Mouse (Mus musculus): ENCODE results near the gene Dapk2. TPM values are rescaled to one million over a fixed set of nuclear protein-coding genes. Genes with fewer than 3 reads are reported as not detected.
"Not testable (repeated sequence)": the region's sequence is repeated elsewhere in the genome, so short reads cannot be mapped to it uniquely, and the experiment has no call there.

Dapk2 gene
- polyA plus RNA-seq, 1 experiment: 11.8 TPM

DNA sequence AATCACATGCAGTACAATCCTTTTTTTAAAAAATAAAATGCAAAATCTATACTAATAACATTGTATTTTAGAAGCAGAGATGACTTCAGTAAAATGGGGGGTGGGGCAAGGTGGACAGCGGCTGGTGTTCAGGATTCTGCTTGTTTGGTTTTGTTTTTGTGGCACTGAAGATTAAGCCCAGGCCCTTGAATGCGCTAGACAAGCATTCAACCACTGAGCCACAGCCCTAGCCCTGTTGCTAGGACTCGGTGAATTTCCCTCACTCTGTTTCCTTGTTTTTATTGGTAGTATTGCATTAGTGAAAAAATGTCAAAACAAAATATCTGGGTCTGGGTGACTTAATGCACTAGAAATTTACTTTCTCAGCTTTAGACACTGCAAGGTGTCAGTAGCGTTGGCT, 118.0 kb downstream of the Dapk2 start:
- Histone ChIP-seq H3K36me3 (ENCODE audit: control insufficient read depth, insufficient read depth, low read length) (no peaks in the 10 kb centered on the region), H3K27me3 (replicated peaks; ENCODE audit: control insufficient read depth, insufficient read depth, low read length) (no peaks in the 10 kb centered on the region), H3K4me1 (ENCODE audit: control insufficient read depth, insufficient read depth, low read length) (no peaks in the 10 kb centered on the region), H3K4me3 (ENCODE audit: insufficient read depth, low read depth, low read length) (no peak overlapping the region), H3K27ac (ENCODE audit: insufficient read depth, low read depth, low read length) (peak overlapping the region; percentile 63; the same call in 1 of the 2 replicates)
- TF ChIP-seq POLR2A (IDR thresholded peaks at IDR 0.05; ENCODE audit: low read depth, low read length): no peak
- no peak for TF ChIP-seq CTCF (conservative IDR thresholded peaks at IDR 0.05; ENCODE audit: insufficient read depth, insufficient read length, low read depth, low read length)
- 58% methylated on average over 4 of the region's 4 CpGs for WGBS
- no peak for DNase-seq

DNA sequence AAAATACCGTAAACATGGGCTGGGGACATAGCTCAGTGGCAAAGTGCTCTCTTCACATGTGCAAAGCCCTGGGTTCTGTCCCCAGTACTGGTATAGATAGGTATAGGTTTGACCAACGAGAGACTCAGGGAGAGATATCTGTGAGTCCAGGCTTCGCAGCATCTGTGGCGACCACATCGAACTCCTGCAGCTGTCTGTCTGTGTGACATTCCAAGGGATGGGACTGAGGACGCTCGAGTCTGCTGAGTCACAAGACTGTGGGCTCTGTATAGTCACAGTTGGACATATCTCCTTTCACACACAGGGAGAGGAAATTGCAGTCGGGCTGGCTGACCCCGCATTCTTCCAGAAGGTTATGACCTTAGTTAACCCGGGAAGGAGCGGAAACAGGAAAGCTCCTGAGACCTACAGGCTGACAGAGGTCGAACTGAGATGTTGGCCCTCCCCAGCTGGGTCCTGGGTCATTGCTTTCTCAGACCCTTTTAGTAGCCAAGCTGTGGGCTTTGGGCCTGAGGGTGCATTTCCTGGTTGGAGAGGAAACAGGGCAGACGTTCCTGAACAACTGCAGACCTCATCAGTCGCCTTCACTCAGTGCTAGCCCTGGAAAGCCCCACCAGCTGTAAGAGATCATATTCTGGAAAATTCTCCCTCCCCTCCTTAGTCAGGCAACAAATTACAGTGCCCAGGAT, 118.8 kb downstream of the Dapk2 start:
- TF ChIP-seq POLR2A (IDR thresholded peaks at IDR 0.05; ENCODE audit: low read depth, low read length): no peak
- peak; percentile 94 for DNase-seq
- Histone ChIP-seq H3K27ac (ENCODE audit: insufficient read depth, low read depth, low read length) (peak overlapping the region; percentile 91), H3K4me1 (ENCODE audit: control insufficient read depth, insufficient read depth, low read length) (no peaks in the 10 kb centered on the region), H3K4me3 (ENCODE audit: insufficient read depth, low read depth, low read length) (no peak overlapping the region), H3K36me3 (ENCODE audit: control insufficient read depth, insufficient read depth, low read length) (no peaks in the 10 kb centered on the region), H3K27me3 (replicated peaks; ENCODE audit: control insufficient read depth, insufficient read depth, low read length) (no peaks in the 10 kb centered on the region)
- WGBS: 33% methylated on average over 14 of the region's 14 CpGs

DNA sequence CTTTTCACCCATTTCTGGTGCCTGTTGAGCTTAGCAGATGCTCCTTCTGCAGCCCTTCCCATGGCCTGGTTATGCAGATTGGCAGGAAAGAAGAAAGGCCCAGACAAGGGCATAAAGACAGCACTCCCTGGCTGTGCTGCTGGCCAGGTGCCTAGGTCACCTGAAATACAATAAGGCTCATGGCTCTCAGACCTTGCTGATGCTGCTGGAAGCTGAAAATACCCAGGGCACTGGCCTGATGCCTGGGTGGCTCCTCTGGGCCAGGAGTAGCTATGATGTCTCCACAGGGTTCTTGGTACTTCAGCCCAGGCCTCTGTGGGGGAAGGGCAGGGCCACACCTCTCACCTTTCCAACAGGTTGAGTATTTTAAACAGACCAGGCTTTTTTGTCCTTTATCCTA, 121.6 kb downstream of the Dapk2 start:
- TF ChIP-seq CTCF (conservative IDR thresholded peaks at IDR 0.05; ENCODE audit: insufficient read depth, insufficient read length, low read depth, low read length) (no peak), POLR2A (IDR thresholded peaks at IDR 0.05; ENCODE audit: low read depth, low read length) (no peak)
- no peak overlapping the region for H3K27ac ChIP-seq (ENCODE audit: insufficient read depth, low read depth, low read length)
- no peaks in the 10 kb centered on the region for H3K36me3 ChIP-seq (ENCODE audit: control insufficient read depth, insufficient read depth, low read length)
- H3K4me3 ChIP-seq (ENCODE audit: insufficient read depth, low read depth, low read length): no peak overlapping the region
- H3K4me1 ChIP-seq (ENCODE audit: control insufficient read depth, insufficient read depth, low read length): peaks cover 4% of the 10 kb centered on the region; the same call in 1 of the 2 replicates
- H3K27me3 ChIP-seq (replicated peaks; ENCODE audit: control insufficient read depth, insufficient read depth, low read length): no peaks in the 10 kb centered on the region
- DNase-seq: no peak

DNA sequence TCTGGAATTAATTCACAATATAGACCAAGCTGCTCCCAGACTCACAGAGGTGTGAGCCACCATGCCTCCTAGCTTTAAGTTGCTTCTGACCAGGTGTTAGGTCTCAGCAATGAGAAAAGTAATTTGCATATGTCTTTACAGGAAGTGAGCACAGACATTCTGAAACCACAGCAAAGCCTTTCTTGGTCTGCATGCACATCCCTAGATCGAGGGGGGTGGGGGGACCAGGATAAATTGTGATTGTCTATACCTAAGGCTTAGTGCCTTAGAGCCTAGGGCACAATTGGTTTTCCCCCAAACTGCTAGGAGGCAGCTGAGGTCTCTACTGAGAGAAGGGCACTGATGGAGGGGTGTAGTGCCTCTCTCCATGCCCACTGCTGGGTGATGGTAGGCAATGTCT, 122.5 kb downstream of the Dapk2 start:
- Histone ChIP-seq H3K4me1 (ENCODE audit: control insufficient read depth, insufficient read depth, low read length) (peaks cover 4% of the 10 kb centered on the region; the same call in 1 of the 2 replicates), H3K27ac (ENCODE audit: insufficient read depth, low read depth, low read length) (no peak overlapping the region), H3K4me3 (ENCODE audit: insufficient read depth, low read depth, low read length) (no peak overlapping the region), H3K36me3 (ENCODE audit: control insufficient read depth, insufficient read depth, low read length) (no peaks in the 10 kb centered on the region), H3K27me3 (replicated peaks; ENCODE audit: control insufficient read depth, insufficient read depth, low read length) (no peaks in the 10 kb centered on the region)
- TF ChIP-seq POLR2A (IDR thresholded peaks at IDR 0.05; ENCODE audit: low read depth, low read length) (no peak), CTCF (conservative IDR thresholded peaks at IDR 0.05; ENCODE audit: insufficient read depth, insufficient read length, low read depth, low read length) (no peak)
- 40% methylated on average over 1 of the region's 1 CpGs for WGBS
- no peak for DNase-seq

DNA sequence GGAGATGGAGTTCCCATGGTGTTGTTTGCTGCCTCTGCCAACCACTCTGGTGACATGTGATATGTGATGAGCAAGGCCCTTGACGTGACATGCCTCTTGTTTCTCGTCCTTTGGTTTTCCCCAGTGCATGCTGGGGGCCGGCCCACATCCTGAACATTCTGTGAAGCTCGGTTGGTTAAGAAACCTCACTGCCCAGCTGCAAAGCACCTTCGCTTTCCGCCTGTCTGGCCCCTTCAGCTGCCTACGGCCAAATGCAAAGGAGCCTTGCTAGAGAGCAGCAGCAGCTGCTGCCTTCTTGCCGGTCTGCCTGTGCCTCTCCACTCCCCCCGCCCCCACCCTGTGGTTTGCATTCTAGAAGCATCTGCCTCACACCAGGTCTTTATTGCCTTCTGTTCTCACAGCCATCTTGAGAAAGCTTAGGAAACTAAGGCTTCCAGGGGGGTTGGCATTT, 123.5 kb downstream of the Dapk2 start:
- 73% methylated on average over 9 of the region's 9 CpGs for WGBS
- Histone ChIP-seq H3K36me3 (ENCODE audit: control insufficient read depth, insufficient read depth, low read length) (no peaks in the 10 kb centered on the region), H3K4me3 (ENCODE audit: insufficient read depth, low read depth, low read length) (no peak overlapping the region), H3K27me3 (replicated peaks; ENCODE audit: control insufficient read depth, insufficient read depth, low read length) (no peaks in the 10 kb centered on the region), H3K4me1 (ENCODE audit: control insufficient read depth, insufficient read depth, low read length) (peaks cover 4% of the 10 kb centered on the region; the same call in 1 of the 2 replicates), H3K27ac (ENCODE audit: insufficient read depth, low read depth, low read length) (no peak overlapping the region)
- no peak for DNase-seq
- TF ChIP-seq CTCF (conservative IDR thresholded peaks at IDR 0.05; ENCODE audit: insufficient read depth, insufficient read length, low read depth, low read length): no peak
- no peak for TF ChIP-seq POLR2A (IDR thresholded peaks at IDR 0.05; ENCODE audit: low read depth, low read length)

DNA sequence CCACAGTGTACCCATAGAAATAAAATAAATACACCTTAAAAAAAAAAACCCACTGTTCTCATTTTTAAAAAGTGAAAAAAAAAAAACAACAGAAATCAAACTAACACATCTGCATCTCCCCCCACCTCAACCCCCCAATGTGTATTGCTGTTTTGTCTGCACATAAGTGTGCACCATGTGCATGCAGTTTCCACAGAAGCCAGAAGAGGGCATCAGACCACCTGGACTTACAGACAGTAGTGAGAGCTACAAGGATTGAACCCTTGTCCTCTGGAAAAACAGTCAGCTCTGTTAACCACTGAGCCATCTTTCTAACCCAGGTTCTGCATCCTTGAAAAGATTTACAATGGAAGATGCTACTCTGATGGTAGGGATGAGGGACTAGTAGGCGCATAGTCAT, 124.6 kb downstream of the Dapk2 start:
- Histone ChIP-seq H3K4me3 (ENCODE audit: insufficient read depth, low read depth, low read length) (no peak overlapping the region), H3K36me3 (ENCODE audit: control insufficient read depth, insufficient read depth, low read length) (no peaks in the 10 kb centered on the region), H3K4me1 (ENCODE audit: control insufficient read depth, insufficient read depth, low read length) (peaks cover 4% of the 10 kb centered on the region; the same call in 1 of the 2 replicates), H3K27ac (ENCODE audit: insufficient read depth, low read depth, low read length) (no peak overlapping the region), H3K27me3 (replicated peaks; ENCODE audit: control insufficient read depth, insufficient read depth, low read length) (no peaks in the 10 kb centered on the region)
- DNase-seq: no peak
- TF ChIP-seq POLR2A (IDR thresholded peaks at IDR 0.05; ENCODE audit: low read depth, low read length) (no peak), CTCF (conservative IDR thresholded peaks at IDR 0.05; ENCODE audit: insufficient read depth, insufficient read length, low read depth, low read length) (peak; percentile 18; the same call in 1 of the 2 replicates)
- WGBS: 97% methylated on average over 1 of the region's 1 CpGs

DNA sequence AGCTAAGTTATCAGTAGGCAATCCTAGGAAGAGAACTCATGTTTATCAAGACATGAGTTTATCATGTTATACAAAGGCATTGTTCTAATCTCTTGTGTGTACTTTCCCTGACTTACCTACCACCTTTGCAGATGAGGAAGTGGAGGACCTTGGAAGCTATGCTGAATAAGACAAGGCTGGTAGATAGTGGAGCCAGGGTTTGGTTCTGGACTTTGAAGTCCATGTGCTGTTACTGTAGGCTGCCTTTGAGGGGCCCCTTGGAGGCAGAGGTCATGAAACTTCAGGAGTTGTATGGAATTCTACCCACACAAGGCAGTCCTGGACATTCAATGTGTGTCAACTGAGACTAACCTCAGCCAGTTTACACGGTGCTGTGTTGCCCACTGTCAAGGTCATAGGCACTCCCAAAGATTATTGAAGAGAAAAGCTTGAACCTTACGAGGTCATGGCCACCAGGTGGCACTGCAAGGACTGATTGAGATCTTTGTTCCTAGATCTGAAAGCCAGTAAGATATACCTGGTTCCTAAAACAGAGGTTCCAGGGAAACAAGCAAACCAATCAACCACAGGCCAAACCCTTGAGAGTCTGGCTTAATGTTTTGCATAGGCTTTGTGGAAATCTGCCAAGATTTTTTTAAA, 125.7 kb downstream of the Dapk2 start:
- DNase-seq: peak; percentile 84
- Histone ChIP-seq H3K4me1 (ENCODE audit: control insufficient read depth, insufficient read depth, low read length) (peaks cover 4% of the 10 kb centered on the region; the same call in 1 of the 2 replicates), H3K36me3 (ENCODE audit: control insufficient read depth, insufficient read depth, low read length) (no peaks in the 10 kb centered on the region), H3K27ac (ENCODE audit: insufficient read depth, low read depth, low read length) (no peak overlapping the region), H3K4me3 (ENCODE audit: insufficient read depth, low read depth, low read length) (no peak overlapping the region), H3K27me3 (replicated peaks; ENCODE audit: control insufficient read depth, insufficient read depth, low read length) (no peaks in the 10 kb centered on the region)
- TF ChIP-seq CTCF (conservative IDR thresholded peaks at IDR 0.05; ENCODE audit: insufficient read depth, insufficient read length, low read depth, low read length) (peak; percentile 62), POLR2A (IDR thresholded peaks at IDR 0.05; ENCODE audit: low read depth, low read length) (no peak)
- WGBS: 1% methylated on average over 2 of the region's 2 CpGs

DNA sequence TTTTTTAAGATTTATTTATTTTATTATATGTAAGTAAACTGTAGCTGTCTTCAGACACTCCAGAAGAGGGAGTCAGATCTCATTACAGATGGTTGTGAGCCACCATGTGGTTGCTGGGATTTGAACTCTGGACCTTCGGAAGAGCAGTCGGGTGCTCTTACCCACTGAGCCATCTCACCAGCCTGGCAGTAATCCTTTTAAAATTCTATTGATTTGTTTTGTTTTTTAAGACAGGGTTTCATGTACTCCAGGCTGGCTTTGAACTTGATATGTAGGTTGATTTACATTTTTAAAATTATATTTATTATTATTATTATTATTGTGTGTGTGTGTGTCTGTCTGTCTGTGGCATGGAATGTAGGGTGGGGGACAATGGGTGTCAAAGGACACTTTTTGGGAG, 127.2 kb downstream of the Dapk2 start:
- H3K4me1 ChIP-seq (ENCODE audit: control insufficient read depth, insufficient read depth, low read length); H3K27ac ChIP-seq (ENCODE audit: insufficient read depth, low read depth, low read length); H3K4me3 ChIP-seq (ENCODE audit: insufficient read depth, low read depth, low read length); DNase-seq; H3K36me3 ChIP-seq (ENCODE audit: control insufficient read depth, insufficient read depth, low read length); H3K27me3 ChIP-seq (replicated peaks; ENCODE audit: control insufficient read depth, insufficient read depth, low read length): not testable (repeated sequence)
- WGBS: 94% methylated on average over 2 of the region's 2 CpGs
